Mouse (Mus musculus): Measurements from ENCODE around the gene Abcb8.

Gene Abcb8

GRCm38 (mm10) chr5:24424861-24425411 is 31.5 kb downstream of the Abcb8 start:
- in situ Hi-C loops (cut with MboI, MseI) = no loop called here

GRCm38 (mm10) chr5:24425421-24426036 is 32.1 kb downstream of the Abcb8 start:
- in situ Hi-C loops (cut with MboI, MseI) = no loop called here

- in situ Hi-C loops (cut with MboI, MseI) = no loop called here
These were observed 32.6 kb downstream of the Abcb8 start for GRCm38 (mm10) chr5:24426037-24426432.

- in situ Hi-C loops (cut with MboI, MseI) = no loop called here
These were observed 33.3 kb downstream of the Abcb8 start for GRCm38 (mm10) chr5:24426556-24427284.

- in situ Hi-C loops (cut with MboI, MseI) = no loop called here
These were observed 33.8 kb downstream of the Abcb8 start for GRCm38 (mm10) chr5:24427285-24427633.

GRCm38 (mm10) chr5:24427981-24428402 is 34.5 kb downstream of the Abcb8 start:
- in situ Hi-C loops (cut with MboI, MseI) = no loop called here

GRCm38 (mm10) chr5:24428596-24428995 is 35.1 kb downstream of the Abcb8 start:
- in situ Hi-C loops (cut with MboI, MseI) = no loop called here

GRCm38 (mm10) chr5:24433993-24434392 is 40.5 kb downstream of the Abcb8 start:
- in situ Hi-C loops (cut with MboI, MseI) = no loop called here

GRCm38 (mm10) chr5:24441187-24441586 is 47.7 kb downstream of the Abcb8 start:
- in situ Hi-C loops (cut with MboI, MseI) = no loop called here

- in situ Hi-C loops (cut with MboI, MseI) = no loop called here
These were observed 48.6 kb downstream of the Abcb8 start for GRCm38 (mm10) chr5:24442029-24442428.

GRCm38 (mm10) chr5:24443204-24443603 is 49.7 kb downstream of the Abcb8 start:
- in situ Hi-C loops (cut with MboI, MseI) = no loop called here

GRCm38 (mm10) chr5:24443927-24444326 is 50.5 kb downstream of the Abcb8 start:
- in situ Hi-C loops (cut with MboI, MseI) = no loop called here

- in situ Hi-C loops (cut with MboI, MseI) = no loop called here
These were observed 51.4 kb downstream of the Abcb8 start, which contains the start of gene Fastk for GRCm38 (mm10) chr5:24444746-24445427. Gene Fastk (minus strand): TSS chr5:24445287.

- in situ Hi-C loops (cut with MboI, MseI) = no loop called here
These were observed 52.1 kb downstream of the Abcb8 start for GRCm38 (mm10) chr5:24445428-24446080.

GRCm38 (mm10) chr5:24446630-24447029 is 53.2 kb downstream of the Abcb8 start:
- in situ Hi-C loops (cut with MboI, MseI) = no loop called here

GRCm38 (mm10) chr5:24447624-24448298 is 54.3 kb downstream of the Abcb8 start, which contains the start of gene Tmub1:
Gene Tmub1 (minus strand): TSS chr5:24447854.
- in situ Hi-C loops (cut with MboI, MseI) = no loop called here

GRCm38 (mm10) chr5:24451264-24452029 is 58.0 kb downstream of the Abcb8 start:
- in situ Hi-C loops (cut with MboI, MseI) = no loop called here

GRCm38 (mm10) chr5:24452030-24452690 is 58.7 kb downstream of the Abcb8 start, which contains the start of gene Agap3:
Gene Agap3 (plus strand): TSS chr5:24452177.
- in situ Hi-C loops (cut with MboI, MseI) = no loop called here

GRCm38 (mm10) chr5:24452691-24453233 is 59.3 kb downstream of the Abcb8 start:
- in situ Hi-C loops (cut with MboI, MseI) = no loop called here
